Mouse (Mus musculus): ENCODE results near the gene C5ar2.

DNA sequence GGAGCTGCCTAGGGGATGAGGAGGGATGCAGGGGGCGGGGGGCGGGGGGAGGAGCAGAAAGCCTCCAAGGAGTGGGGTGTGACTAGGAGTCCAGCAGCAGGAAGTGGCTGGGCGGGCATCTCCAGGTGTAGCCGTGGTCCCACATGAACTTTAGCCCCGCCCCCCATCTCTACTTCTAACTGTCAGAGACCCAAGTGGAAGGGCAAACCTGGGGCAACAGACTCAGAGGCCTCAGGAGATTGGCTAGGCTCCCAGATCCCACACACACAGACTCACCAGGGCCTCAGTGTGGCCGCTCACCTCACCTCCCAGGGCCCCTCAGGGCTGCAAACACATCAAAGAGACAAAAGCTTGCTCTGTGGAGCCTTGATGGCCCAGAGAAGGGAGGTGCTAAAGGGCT lies 47.3 kb downstream of the C5ar2 start:
- TF ChIP-seq CTCF (IDR thresholded peaks at IDR 0.05; ENCODE audit: low read depth), result no peak
- no peak for TF ChIP-seq EP300 (IDR thresholded peaks at IDR 0.05; ENCODE audit: low read depth)
